Mouse (Mus musculus) liver, postnatal 0 days (tissue): ENCODE results near the gene Gm20388. TPM values are rescaled to one million over a fixed set of nuclear protein-coding genes. Genes with fewer than 3 reads are reported as not detected.

Source experiments
- ATAC-seq: fragments of 200-750 bp; cut with Nextera tagmentation; 2 replicates; pipeline ENCODE4 v1.8.0; 2017; ENCODE audit warnings: mild to moderate bottlenecking, moderate library complexity
- DNase-seq: peaks from one replicate; pipeline ENCODE4 v3.0.0-alpha.2; 2016
- H3K27ac ChIP-seq: fragments of 300-500 bp; sonication (generic); 2 replicates; pipeline ENCODE4 v1.5.1; 2014; ENCODE audit warnings: antibody characterized with exemption, moderate library complexity, mild to moderate bottlenecking, low read depth
- H3K27me3 ChIP-seq: fragments of 300-500 bp; sonication (generic); 2 replicates; pipeline ENCODE4 v1.6.1; 2014; ENCODE audit warnings: low read length, control low read depth, mixed read lengths; ENCODE audit not compliant: insufficient read depth
- H3K36me3 ChIP-seq: fragments of 300-500 bp; sonication (generic); replicated peaks from 2 replicates; pipeline ENCODE4 v1.6.1; 2014; ENCODE audit warnings: mild to moderate bottlenecking, control low read depth, low read length, moderate library complexity, mixed read lengths; ENCODE audit not compliant: insufficient read depth
- H3K4me1 ChIP-seq: fragments of 300-500 bp; sonication (generic); 2 replicates; pipeline ENCODE4 v1.6.1; 2014; ENCODE audit warnings: antibody characterized with exemption, mild to moderate bottlenecking, control low read depth; ENCODE audit not compliant: insufficient read depth
- H3K4me2 ChIP-seq: fragments of 300-500 bp; sonication (generic); 2 replicates; pipeline ENCODE4 v1.6.1; 2014; ENCODE audit warnings: low read depth, mild to moderate bottlenecking, low read length, moderate library complexity, mixed read lengths
- H3K4me3 ChIP-seq: fragments of 300-500 bp; sonication (generic); 2 replicates; pipeline ENCODE4 v1.5.1; 2014; ENCODE audit warnings: low read depth, low read length
- H3K9ac ChIP-seq: fragments of 300-500 bp; sonication (generic); replicated peaks from 2 replicates; pipeline ENCODE4 v1.6.1; 2014; ENCODE audit warnings: mild to moderate bottlenecking, moderate library complexity
- H3K9me3 ChIP-seq: fragments of 300-500 bp; sonication (generic); 2 replicates; pipeline ENCODE4 v1.6.1; 2016; ENCODE audit warnings: mild to moderate bottlenecking, control low read depth, low read length, mixed read lengths
- CTCF ChIP-seq: sonication (generic); IDR thresholded peaks from 2 replicates; pipeline ENCODE4 v1.5.1; 2016; ENCODE audit warnings: antibody characterized with exemption, low read depth
- EP300 ChIP-seq: IDR thresholded peaks from 2 replicates; pipeline ENCODE4 v1.6.1; 2016; ENCODE audit warnings: antibody characterized with exemption, low read depth, mild to moderate bottlenecking
- WGBS: fragments of 180-500 bp; shearing (Covaris S2); extraction: QIAGEN DNeasy Blood & Tissue Kit; methylation state at CpG from one replicate; pipeline ENCODE4 v1.1.7; 2014; ENCODE audit not compliant: insufficient replicate concordance; 5-methylcytosine and 5-hydroxymethylcytosine counted together
- polyA plus RNA-seq: library from polyadenylated mRNA; unstranded; fragments of >200 nt; fragmentation: Nextera tagmentation; extraction: Ambion mirVana; gene quantifications from 2 replicates; pipeline ENCODE4 v1.2.1, GENCODE M21; 2015

Gm20388 gene
- polyA plus RNA-seq, 1 experiment from 2014 or later: not detected

GRCm38 (mm10) chr8:120879928-120880327, 969.3 kb downstream of the Gm20388 start:
- Histone ChIP-seq H3K36me3 (no peaks in the 10 kb centered on the region), H3K4me3 (no peak overlapping the region), H3K9ac (no peak overlapping the region), H3K27me3 (peaks cover 42% of the 10 kb centered on the region), H3K4me2 (no peak overlapping the region), H3K4me1 (no peaks in the 10 kb centered on the region), H3K27ac (no peak overlapping the region), H3K9me3 (no peaks in the 10 kb centered on the region)
- 48% methylated on average over 6 of the region's 6 CpGs for WGBS
- TF ChIP-seq CTCF (no peak), EP300 (no peak)
- no peak for ATAC-seq
- DNase-seq: no peak

GRCm38 (mm10) chr8:120881634-120882033, 971.0 kb downstream of the Gm20388 start:
- H3K9me3 ChIP-seq: no peaks in the 10 kb centered on the region
- DNase-seq (no peak), ATAC-seq (no peak)
- no peak for TF ChIP-seq EP300
- TF ChIP-seq CTCF: no peak
- H3K4me2 ChIP-seq: no peak overlapping the region
- no peaks in the 10 kb centered on the region for H3K36me3 ChIP-seq
- 70% methylated on average over 10 of the region's 10 CpGs for WGBS
- no peak overlapping the region for H3K27ac ChIP-seq
- no peak overlapping the region for H3K4me3 ChIP-seq
- H3K4me1 ChIP-seq: no peaks in the 10 kb centered on the region
- H3K27me3 ChIP-seq: peaks cover 54% of the 10 kb centered on the region
- H3K9ac ChIP-seq: no peak overlapping the region

- Histone ChIP-seq H3K4me1 (no peaks in the 10 kb centered on the region), H3K4me2 (no peak overlapping the region), H3K9me3 (no peaks in the 10 kb centered on the region), H3K27ac (no peak overlapping the region), H3K36me3 (no peaks in the 10 kb centered on the region), H3K4me3 (no peak overlapping the region), H3K9ac (no peak overlapping the region), H3K27me3 (peaks cover 64% of the 10 kb centered on the region)
- TF ChIP-seq CTCF: no peak
- TF ChIP-seq EP300: no peak
- DNase-seq: no peak
- 30% methylated on average over 13 of the region's 13 CpGs for WGBS
- no peak for ATAC-seq
These were observed 972.0 kb downstream of the Gm20388 start for GRCm38 (mm10) chr8:120882657-120883056.

- Histone ChIP-seq H3K4me2 (no peak overlapping the region), H3K9me3 (no peaks in the 10 kb centered on the region)
- no peak for ATAC-seq
These were observed 972.7 kb downstream of the Gm20388 start for GRCm38 (mm10) chr8:120883369-120883768.

GRCm38 (mm10) chr8:120883853-120884252, 973.2 kb downstream of the Gm20388 start:
- no peak overlapping the region for H3K27ac ChIP-seq
- no peaks in the 10 kb centered on the region for H3K36me3 ChIP-seq
- H3K4me3 ChIP-seq: no peak overlapping the region
- H3K9ac ChIP-seq: no peak overlapping the region
- H3K4me2 ChIP-seq: no peak overlapping the region
- no peak for ATAC-seq
- H3K9me3 ChIP-seq: no peaks in the 10 kb centered on the region
- WGBS: 11% methylated on average over 15 of the region's 15 CpGs
- no peaks in the 10 kb centered on the region for H3K4me1 ChIP-seq
- DNase-seq: no peak
- peaks cover 76% of the 10 kb centered on the region for H3K27me3 ChIP-seq
- TF ChIP-seq EP300: no peak
- no peak for TF ChIP-seq CTCF

More at GRCm38 (mm10) chr8:120883369-120883768, 972.7 kb downstream of the Gm20388 start:
- TF ChIP-seq CTCF (no peak), EP300 (no peak)
- Histone ChIP-seq H3K9ac (no peak overlapping the region), H3K36me3 (no peaks in the 10 kb centered on the region), H3K27ac (no peak overlapping the region), H3K27me3 (peaks cover 71% of the 10 kb centered on the region), H3K4me3 (no peak overlapping the region), H3K4me1 (no peaks in the 10 kb centered on the region)
- no peak for DNase-seq
- WGBS: 9% methylated on average over 25 of the region's 25 CpGs

GRCm38 (mm10) chr8:120884881-120885280, 974.2 kb downstream of the Gm20388 start:
- no peaks in the 10 kb centered on the region for H3K36me3 ChIP-seq
- DNase-seq (no peak), ATAC-seq (no peak)
- no peak overlapping the region for H3K4me3 ChIP-seq
- H3K9me3 ChIP-seq: no peaks in the 10 kb centered on the region
- no peak overlapping the region for H3K9ac ChIP-seq
- no peaks in the 10 kb centered on the region for H3K4me1 ChIP-seq
- no peak overlapping the region for H3K27ac ChIP-seq
- no peak overlapping the region for H3K4me2 ChIP-seq
- WGBS: 26% methylated on average over 13 of the region's 13 CpGs
- no peak for TF ChIP-seq EP300
- TF ChIP-seq CTCF: no peak
- H3K27me3 ChIP-seq: peaks cover 83% of the 10 kb centered on the region

- TF ChIP-seq EP300 (no peak), CTCF (peak; percentile 56)
- no peaks in the 10 kb centered on the region for H3K36me3 ChIP-seq
- H3K4me2 ChIP-seq: no peak overlapping the region
- no peaks in the 10 kb centered on the region for H3K4me1 ChIP-seq
- H3K27ac ChIP-seq: no peak overlapping the region
- ATAC-seq (no peak), DNase-seq (peak; percentile 50)
- WGBS: 5% methylated on average over 10 of the region's 10 CpGs
- no peak overlapping the region for H3K9ac ChIP-seq
- H3K4me3 ChIP-seq: no peak overlapping the region
- H3K27me3 ChIP-seq: peaks cover 83% of the 10 kb centered on the region
- H3K9me3 ChIP-seq: no peaks in the 10 kb centered on the region
These were observed 976.6 kb downstream of the Gm20388 start for GRCm38 (mm10) chr8:120887254-120887653.
